ENCODE assay signal across 8 mouse cellular contexts in genomic region chr4:132048011-132048991, GRCm38 (mm10). TPM values are rescaled to one million over a fixed set of nuclear protein-coding genes. Genes with fewer than 3 reads are reported as not detected.
DNase-seq lines count a peak whose midpoint lies in the region; ATAC-seq and TF ChIP-seq lines count a peak whose summit lies in the region.

No protein-coding gene starts in this region.

- H3K36me3 ChIP-seq in midbrain, embryonic 11.5 days (ENCODE audit: control insufficient read depth, insufficient read depth, low read length): no peaks in the 10 kb centered on the region
- H3K36me3 ChIP-seq in splenic B cell, adult 2 months (ENCODE audit: control insufficient read depth, insufficient read depth, low read length, poor library complexity, severe bottlenecking): no peaks in the 10 kb centered on the region; the same call in 1 of the 2 replicates

- TF ChIP-seq CTCF in embryonic fibroblast, embryonic 13.5 days (IDR thresholded peaks at IDR 0.05; ENCODE audit: borderline replicate concordance, insufficient read depth, low read length): no peak

- H3K27me3 ChIP-seq in midbrain, embryonic 11.5 days (ENCODE audit: control insufficient read depth, insufficient read depth, low read length): no peaks in the 10 kb centered on the region
- H3K27me3 ChIP-seq in splenic B cell, adult 2 months (ENCODE audit: control insufficient read depth, insufficient read depth, low read length, poor library complexity, severe bottlenecking): no peaks in the 10 kb centered on the region

- H3K4me1 ChIP-seq in embryonic fibroblast, embryonic 13.5 days (ENCODE audit: control insufficient read depth, insufficient read depth, low read length): no peaks in the 10 kb centered on the region
- peaks cover 12% of the 10 kb centered on the region for H3K4me1 ChIP-seq in midbrain, embryonic 11.5 days (ENCODE audit: control insufficient read depth, insufficient read depth, low read length)

- WGBS in midbrain, embryonic 11.5 days: under 1% methylated on average over 87 of the region's 95 CpGs

- peak overlapping the region; percentile 70 for H3K4me3 ChIP-seq in embryonic fibroblast, embryonic 13.5 days (ENCODE audit: insufficient read depth, low read length)
- peak overlapping the region; percentile 97 for H3K4me3 ChIP-seq in midbrain, embryonic 11.5 days (ENCODE audit: low read depth, low read length)

- H3K27ac ChIP-seq in embryonic fibroblast, embryonic 13.5 days (ENCODE audit: insufficient read depth, low read length): no peak overlapping the region
- H3K27ac ChIP-seq in midbrain, embryonic 11.5 days (ENCODE audit: low read depth, low read length): peak overlapping the region; percentile 97

- no peaks in the 10 kb centered on the region for H3K9me3 ChIP-seq in midbrain, embryonic 11.5 days (ENCODE audit: control insufficient read depth, low read length)

- peak; percentile 76 for ATAC-seq in midbrain, embryonic 11.5 days (ENCODE audit: low FRiP score)

- peak; percentile 39 to 76 for DNase-seq in adrenal gland, adult (ENCODE audit: inconsistent age in 2 of 2, low spot score in 1 of 2)
- DNase-seq in adrenal gland, adult 8-10 months: no peak
- DNase-seq in adrenal gland, postnatal 36 days: peak; percentile 35 to 55
- peak; percentile 45 for DNase-seq in heart, postnatal 4 days
- peak; percentile 16 to 20 for DNase-seq in left cerebral cortex, postnatal 25 days (ENCODE audit: low spot score in 2 of 2)
- peak; percentile 95 for DNase-seq in midbrain, embryonic 11.5 days (ENCODE audit: low spot score, missing footprints)
- DNase-seq in splenic B cell, adult 2 months (ENCODE audit: low read depth, low spot score): peak; percentile 74

- peak overlapping the region; percentile 98 for H3K9ac ChIP-seq in midbrain, embryonic 11.5 days (ENCODE audit: low read length)

- no peak for TF ChIP-seq POLR2A in embryonic fibroblast, embryonic 13.5 days (IDR thresholded peaks at IDR 0.05; ENCODE audit: low read depth, low read length)

- peak overlapping the region; percentile 46 for H3K4me2 ChIP-seq in midbrain, embryonic 11.5 days

- intact Hi-C loops in left cerebral cortex, postnatal 25 days (cut with DNase I): loop anchor here (2.0 kb wide), 1 partner anchor 26 kb away; the partner anchor contains the start of genes Epb41 and Gm10300

RNA-seq across cellular contexts. Expression of gene Gm10300, which starts 26.2 kb away (rescaled TPM):
- under 1 TPM; 0.17 to 0.65 (median 0.40) TPM for total RNA-seq in adrenal gland, adult 8-10 months (2022)
- under 1 TPM in 1 of 2 experiments, not detected in 1; 0.36 TPM for total RNA-seq in adrenal gland, postnatal 36 days (2021)
- 0.35 TPM in 1 of 2 replicates, not detected in the other for polyA plus RNA-seq in embryonic fibroblast, embryonic 13.5 days (2011; ENCODE audit: insufficient read length, low read depth, missing spikeins)
- total RNA-seq in heart, postnatal 4 days (2021): under 1 TPM; 0.11 to 0.12 TPM
- total RNA-seq in left cerebral cortex, postnatal 25 days (2021): not detected
- polyA plus RNA-seq in midbrain, embryonic 11.5 days (2014; fragmentation: Nextera tagmentation; extraction: Ambion mirVana): 0.07 TPM in 1 of 2 replicates, not detected in the other

RNA-seq across cellular contexts. Expression of gene Epb41, which starts 26.8 kb away (rescaled TPM):
- 10 to 100 TPM; 44.7 to 57.0 (median 55.7) TPM for total RNA-seq in adrenal gland, adult 8-10 months (2022)
- total RNA-seq in adrenal gland, postnatal 36 days (2021): 10 to 100 TPM; 45.8 to 63.6 TPM
- 21.6 and 34.0 TPM in 2 replicates for polyA plus RNA-seq in embryonic fibroblast, embryonic 13.5 days (2011; ENCODE audit: insufficient read length, low read depth, missing spikeins)
- total RNA-seq in heart, postnatal 4 days (2021): 100 to 1,000 TPM in 1 of 2 experiments, 10 to 100 TPM in 1; 88.1 to 142 TPM
- 10 to 100 TPM; 32.5 to 42.7 TPM for total RNA-seq in left cerebral cortex, postnatal 25 days (2021)
- 210 and 230 TPM in 2 replicates for polyA plus RNA-seq in midbrain, embryonic 11.5 days (2014; fragmentation: Nextera tagmentation; extraction: Ambion mirVana)
